9 mouse cellular contexts compared by ENCODE assay signal in the genomic region with DNA sequence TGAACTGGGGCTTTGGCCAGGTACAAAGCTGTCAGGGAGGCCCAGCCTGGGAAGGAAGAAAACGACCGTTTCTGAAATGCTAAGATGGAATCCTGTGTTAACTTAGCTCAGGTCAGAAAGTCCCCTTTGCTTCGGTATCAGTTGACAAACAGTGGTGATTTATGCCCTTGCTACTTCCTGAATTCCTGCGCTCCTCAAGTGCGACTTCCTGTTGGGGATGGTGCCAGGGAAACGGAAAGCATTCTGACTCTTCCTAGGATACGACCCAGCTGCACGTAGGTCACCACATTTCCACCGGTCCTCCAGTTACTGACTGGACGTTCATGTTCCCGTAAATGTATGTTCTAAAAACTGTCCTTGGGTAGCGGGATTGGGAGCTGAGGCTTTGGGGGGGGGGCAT.
DNase-seq lines count a peak whose midpoint lies in the region; ATAC-seq lines count a peak whose summit lies in the region.
"Had no signal": no experiment of that assay in that cellular context is flagged by ENCODE, and none has a peak within 500 bp of the region (broad histone marks: within the 10 kb centered on the region; RNA-seq: fewer than 3 reads in every experiment).

No protein-coding gene starts in this region.

- no peak overlapping the region for H3K9ac ChIP-seq in intestine, embryonic 15.5 days
- H3K9ac ChIP-seq in limb, embryonic 12.5 days (replicated peaks), result no peak overlapping the region

- H3K27ac ChIP-seq in intestine, embryonic 15.5 days, result no peak overlapping the region
- H3K27ac ChIP-seq in limb, embryonic 12.5 days, result no peak overlapping the region

- peak; percentile 38 for DNase-seq in urinary bladder, postnatal 14 days (ENCODE audit: low spot score)
- DNase-seq in urinary bladder, adult 2 months (ENCODE audit: low spot score), result no peak
- no peak for DNase-seq in B cell, adult 2 months
- no peak for DNase-seq in frontal cortex, postnatal 14 days (ENCODE audit: low spot score in 2 of 2)

- peak overlapping the region; percentile 22 for H3K4me2 ChIP-seq in intestine, embryonic 15.5 days (replicated peaks)
- H3K4me2 ChIP-seq in limb, embryonic 12.5 days, result peak overlapping the region; percentile 3; the same call in 1 of the 2 replicates

- H3K27me3 ChIP-seq in intestine, embryonic 15.5 days (replicated peaks), result peaks cover 4% of the 10 kb centered on the region; the same call in 1 of the 2 replicates
- H3K27me3 ChIP-seq in limb, embryonic 12.5 days, result peaks cover 16% of the 10 kb centered on the region

- no peak overlapping the region for H3K4me3 ChIP-seq in intestine, embryonic 15.5 days (replicated peaks)
- no peak overlapping the region for H3K4me3 ChIP-seq in limb, embryonic 12.5 days (replicated peaks)
- H3K4me3 ChIP-seq: erythroblast, embryonic 14.5 days had no signal

- no peak for ATAC-seq in intestine, embryonic 15.5 days
- ATAC-seq in limb, embryonic 12.5 days (ENCODE audit: insufficient number of reproducible peaks, insufficient read depth, low FRiP score, low TSS enrichment, low read depth), result no peak
- ATAC-seq in erythroid progenitor cell, adult 5-6 weeks (replicated peaks; ENCODE audit: low FRiP score, poor library complexity, severe bottlenecking), result no peak
- ATAC-seq in megakaryocyte, adult 5-6 weeks (ENCODE audit: poor library complexity, severe bottlenecking), result no peak

- H3K36me3 ChIP-seq in intestine, embryonic 15.5 days, result no peaks in the 10 kb centered on the region
- no peaks in the 10 kb centered on the region for H3K36me3 ChIP-seq in limb, embryonic 12.5 days

- peaks cover 12% of the 10 kb centered on the region for H3K4me1 ChIP-seq in intestine, embryonic 15.5 days (replicated peaks)
- peaks cover 27% of the 10 kb centered on the region for H3K4me1 ChIP-seq in limb, embryonic 12.5 days (replicated peaks)

- 18% methylated on average over 12 of the region's 12 CpGs for WGBS in intestine, embryonic 15.5 days
- 28% methylated on average over 12 of the region's 12 CpGs for WGBS in limb, embryonic 12.5 days

- no peaks in the 10 kb centered on the region for H3K9me3 ChIP-seq in intestine, embryonic 15.5 days
- no peaks in the 10 kb centered on the region for H3K9me3 ChIP-seq in limb, embryonic 12.5 days
